Mouse (Mus musculus) heart, postnatal 0 days (tissue): ENCODE data around the gene Tmem138. TPM values are rescaled to one million over a fixed set of nuclear protein-coding genes. Genes with fewer than 3 reads are reported as not detected.
"Not testable (repeated sequence)": the region's sequence is repeated elsewhere in the genome, so short reads cannot be mapped to it uniquely, and the experiment has no call there.

ENCODE experiments used
- ATAC-seq: fragments of 200-750 bp; cut with Nextera tagmentation; 2 replicates; pipeline ENCODE4 v1.8.0; 2017; ENCODE audit warnings: low read depth, moderate number of reproducible peaks, moderate library complexity; ENCODE audit not compliant: insufficient read depth
- DNase-seq: peaks from one replicate; pipeline ENCODE4 v3.0.0-alpha.2; 2016; ENCODE audit warnings: low spot score
- H3K27ac ChIP-seq: fragments of 300-500 bp; sonication (generic); 2 replicates; pipeline ENCODE4 v1.5.1; 2014; ENCODE audit warnings: low read depth, mild to moderate bottlenecking
- H3K27me3 ChIP-seq: fragments of 300-500 bp; sonication (generic); 2 replicates; pipeline ENCODE4 v1.6.1; 2014; ENCODE audit warnings: low read length, mixed read lengths; ENCODE audit not compliant: control insufficient read depth, insufficient read depth
- H3K36me3 ChIP-seq: fragments of 300-500 bp; sonication (generic); replicated peaks from 2 replicates; pipeline ENCODE4 v1.6.1; 2014; ENCODE audit warnings: low read length, mixed read lengths; ENCODE audit not compliant: control insufficient read depth, insufficient read depth
- H3K4me1 ChIP-seq: fragments of 300-500 bp; sonication (generic); 2 replicates; pipeline ENCODE4 v1.6.1; 2014; ENCODE audit warnings: antibody characterized with exemption; ENCODE audit not compliant: control insufficient read depth, insufficient read depth
- H3K4me2 ChIP-seq: fragments of 300-500 bp; sonication (generic); 2 replicates; pipeline ENCODE4 v1.6.1; 2014; ENCODE audit warnings: low read depth, mild to moderate bottlenecking, low read length, moderate library complexity
- H3K4me3 ChIP-seq: fragments of 300-500 bp; sonication (generic); 2 replicates; pipeline ENCODE4 v1.5.1; 2014; ENCODE audit warnings: low read depth, low read length
- H3K9ac ChIP-seq: fragments of 300-500 bp; sonication (generic); replicated peaks from 2 replicates; pipeline ENCODE4 v1.6.1; 2014; ENCODE audit warnings: low read depth, low read length, mixed read lengths
- H3K9me3 ChIP-seq: fragments of 300-500 bp; sonication (generic); replicated peaks from 2 replicates; pipeline ENCODE4 v1.6.1; 2016; ENCODE audit warnings: low read length; ENCODE audit not compliant: control insufficient read depth
- CTCF ChIP-seq: IDR thresholded peaks from 2 replicates; pipeline ENCODE4 v1.5.1; 2016; ENCODE audit warnings: antibody characterized with exemption, control low read depth, low read depth
- EP300 ChIP-seq: IDR thresholded peaks from 2 replicates; pipeline ENCODE4 v1.6.1; 2016; ENCODE audit warnings: antibody characterized with exemption, low read depth
- WGBS: fragments of 180-500 bp; shearing (Covaris S2); extraction: QIAGEN DNeasy Blood & Tissue Kit; methylation state at CpG from one replicate; pipeline ENCODE4 v1.1.7; 2014; 5-methylcytosine and 5-hydroxymethylcytosine counted together
- polyA plus RNA-seq: library from polyadenylated mRNA; unstranded; fragments of >200 nt; fragmentation: Nextera tagmentation; extraction: Ambion mirVana; gene quantifications from 2 replicates; pipeline ENCODE4 v1.2.1, GENCODE M21; 2015
- total RNA-seq: library from RNA; depleted of rRNA; stranded (reverse); fragments of >200 nt; gene quantifications from 2 replicates; pipeline ENCODE4 v1.2.3, GENCODE M21; 2014; ENCODE audit warnings: low replicate concordance

Gene Tmem138
- total and polyA plus RNA-seq, 2 experiments from 2014 or later = 8.1 to 11.9 TPM

DNA sequence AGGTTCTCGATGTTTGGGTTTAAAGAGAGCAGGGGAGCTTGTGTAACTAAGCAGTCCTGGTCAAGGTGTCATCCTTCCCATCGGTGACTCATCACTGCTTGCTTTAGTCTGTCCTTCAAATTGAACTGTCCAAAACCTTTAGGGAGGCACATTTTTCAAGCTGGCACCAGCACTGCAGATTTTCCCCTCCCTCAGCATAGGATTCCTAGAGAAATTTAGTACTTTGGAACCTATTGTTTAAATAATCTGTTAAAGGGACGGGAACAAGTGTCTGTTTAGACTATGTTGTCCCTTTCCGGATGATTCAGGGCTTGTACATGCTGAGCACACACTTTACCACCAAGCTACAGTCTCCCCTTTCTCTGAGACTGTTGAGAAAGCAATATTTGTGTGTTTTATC, 11.9 kb downstream of the Tmem138 start:
- Histone ChIP-seq H3K9me3 (no peaks in the 10 kb centered on the region), H3K27ac (no peak overlapping the region), H3K27me3 (no peaks in the 10 kb centered on the region), H3K9ac (no peak overlapping the region), H3K4me1 (peaks cover 10% of the 10 kb centered on the region; the same call in 1 of the 2 replicates), H3K4me2 (no peak overlapping the region), H3K4me3 (no peak overlapping the region), H3K36me3 (peaks cover 8% of the 10 kb centered on the region)
- TF ChIP-seq CTCF (no peak), EP300 (no peak)
- peak; percentile 19 for DNase-seq
- ATAC-seq = no peak
- 61% methylated on average over 4 of the region's 4 CpGs for WGBS

DNA sequence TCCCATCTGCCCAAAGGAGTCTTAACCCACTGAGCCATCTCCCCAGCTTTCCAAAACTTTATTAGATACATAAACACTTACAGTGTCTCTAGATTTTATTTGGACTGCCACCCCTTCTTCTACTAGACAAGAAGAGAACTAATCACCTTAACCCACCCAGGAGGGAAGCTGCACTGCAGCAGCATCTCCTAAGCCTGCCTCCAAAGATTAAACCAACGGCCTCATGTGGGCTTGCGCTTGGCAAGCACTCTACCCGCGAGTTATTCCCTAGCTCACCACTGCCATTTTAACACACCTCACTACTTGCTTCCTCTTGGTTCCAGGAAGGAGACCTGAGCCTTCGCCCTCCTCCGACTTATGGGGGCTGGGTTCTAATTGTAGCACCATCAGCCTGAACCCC, 12.9 kb downstream of the Tmem138 start:
- Histone ChIP-seq H3K36me3 (no peaks in the 10 kb centered on the region), H3K27ac (no peak overlapping the region), H3K9ac (no peak overlapping the region), H3K4me1 (peaks cover 10% of the 10 kb centered on the region; the same call in 1 of the 2 replicates), H3K4me3 (no peak overlapping the region), H3K4me2 (no peak overlapping the region), H3K27me3 (no peaks in the 10 kb centered on the region), H3K9me3 (no peaks in the 10 kb centered on the region)
- ATAC-seq (no peak), DNase-seq (no peak)
- TF ChIP-seq CTCF = no peak
- no peak for TF ChIP-seq EP300
- 79% methylated on average over 6 of the region's 6 CpGs for WGBS

DNA sequence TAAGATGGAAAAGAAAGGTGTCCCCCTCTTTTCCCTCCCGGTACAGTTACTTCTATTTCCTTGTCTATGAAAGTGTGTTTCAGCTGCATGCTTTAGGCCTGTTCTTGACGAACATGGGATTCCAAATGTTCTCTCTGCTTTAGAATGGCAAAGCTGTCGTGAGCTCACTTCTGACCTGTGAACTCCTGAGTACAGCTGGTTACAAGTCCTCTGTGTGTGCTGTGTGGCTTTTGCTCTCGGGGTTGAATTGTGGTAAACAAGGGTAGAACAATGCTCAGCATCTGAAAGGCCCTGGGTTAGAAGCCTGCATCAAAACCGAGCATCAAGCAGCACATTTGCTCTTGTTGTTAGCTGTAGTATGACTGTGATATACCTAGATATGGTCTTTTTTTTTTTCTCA, 14.8 kb downstream of the Tmem138 start:
- no peaks in the 10 kb centered on the region for H3K36me3 ChIP-seq
- DNase-seq (no peak), ATAC-seq (no peak)
- H3K4me3 ChIP-seq = no peak overlapping the region
- peaks cover 10% of the 10 kb centered on the region; the same call in 1 of the 2 replicates for H3K4me1 ChIP-seq
- H3K9me3 ChIP-seq = no peaks in the 10 kb centered on the region
- H3K27me3 ChIP-seq = no peaks in the 10 kb centered on the region
- no peak overlapping the region for H3K9ac ChIP-seq
- WGBS = 65% methylated on average over 5 of the region's 5 CpGs
- TF ChIP-seq CTCF (no peak), EP300 (no peak)
- no peak overlapping the region for H3K4me2 ChIP-seq
- peak overlapping the region; percentile 92 for H3K27ac ChIP-seq

DNA sequence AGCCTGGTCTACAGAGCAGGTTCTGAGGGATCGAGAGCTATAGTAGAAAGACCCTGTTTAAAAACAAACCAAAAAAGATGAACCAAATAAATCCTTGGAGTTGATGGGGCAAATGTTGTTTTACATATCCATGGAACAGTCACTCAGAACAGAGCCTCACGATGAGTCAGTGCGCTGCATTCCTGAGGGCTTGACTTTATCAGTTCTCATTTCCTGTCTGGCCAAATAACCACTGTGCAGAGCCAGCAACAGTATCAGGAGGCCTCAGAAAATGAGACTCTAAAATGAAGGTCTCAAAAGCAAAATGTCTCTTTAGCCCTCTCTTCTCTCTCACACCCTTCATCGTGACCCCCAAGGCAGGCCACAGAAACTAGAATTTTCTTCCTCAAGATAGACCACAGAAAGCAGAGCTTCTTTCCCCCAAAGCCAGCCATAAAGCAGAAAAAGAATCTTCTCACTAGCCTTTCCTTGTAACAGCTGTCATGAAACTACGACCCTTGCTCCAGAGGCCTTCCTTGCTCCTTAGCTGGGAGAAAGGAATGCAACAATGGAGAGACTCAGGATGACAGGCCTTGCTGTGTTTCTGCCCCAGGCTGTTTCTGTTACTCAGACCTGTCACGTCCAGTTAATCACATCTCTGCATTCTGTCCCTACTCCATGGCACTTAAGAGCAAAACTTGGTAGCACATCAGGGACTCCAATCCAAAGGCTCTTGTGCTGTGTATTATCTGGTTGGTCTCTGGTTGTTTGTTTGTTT, 15.4 kb downstream of the Tmem138 start:
- 28% methylated on average over 6 of the region's 6 CpGs for WGBS
- peaks cover 10% of the 10 kb centered on the region; the same call in 1 of the 2 replicates for H3K4me1 ChIP-seq

DNA sequence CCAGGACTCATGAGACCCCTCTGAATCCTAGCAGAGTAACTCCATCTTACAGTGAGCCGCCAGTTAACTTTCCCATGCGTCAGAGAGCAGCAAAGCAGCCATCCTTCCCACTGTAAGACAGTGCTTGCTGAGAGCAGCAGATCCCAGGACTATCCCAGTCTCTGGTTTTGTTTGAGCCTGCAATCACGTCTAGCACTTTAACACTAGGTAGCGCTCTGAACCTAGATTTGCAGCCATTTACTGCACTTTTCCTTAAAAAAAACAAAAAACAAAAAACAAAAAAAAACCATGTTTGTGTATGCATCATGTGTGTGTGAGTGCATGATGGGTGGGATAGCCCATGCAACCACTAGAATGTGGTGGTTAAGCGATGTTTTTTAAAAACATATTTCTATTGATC, 17.1 kb downstream of the Tmem138 start:
- Histone ChIP-seq H3K9ac (no peak overlapping the region), H3K4me1 (peaks cover 15% of the 10 kb centered on the region; the same call in 1 of the 2 replicates), H3K4me2 (no peak overlapping the region), H3K36me3 (no peaks in the 10 kb centered on the region), H3K9me3 (no peaks in the 10 kb centered on the region), H3K27me3 (no peaks in the 10 kb centered on the region), H3K27ac (no peak overlapping the region), H3K4me3 (no peak overlapping the region)
- TF ChIP-seq EP300 (no peak), CTCF (peak; percentile 47)
- 40% methylated on average over 5 of the region's 5 CpGs for WGBS
- peak; percentile 37 for DNase-seq
- ATAC-seq = no peak

More for the DNA sequence above, 15.4 kb downstream of the Tmem138 start:
- peak; percentile 74 for DNase-seq
- no peak overlapping the region for H3K4me3 ChIP-seq
- H3K36me3 ChIP-seq = no peaks in the 10 kb centered on the region
- no peak overlapping the region for H3K9ac ChIP-seq
- peak overlapping the region; percentile 92 for H3K27ac ChIP-seq
- H3K27me3 ChIP-seq = no peaks in the 10 kb centered on the region
- ATAC-seq = peak; percentile 91
- H3K4me2 ChIP-seq = no peak overlapping the region
- TF ChIP-seq CTCF (no peak), EP300 (no peak)
- no peaks in the 10 kb centered on the region for H3K9me3 ChIP-seq

DNA sequence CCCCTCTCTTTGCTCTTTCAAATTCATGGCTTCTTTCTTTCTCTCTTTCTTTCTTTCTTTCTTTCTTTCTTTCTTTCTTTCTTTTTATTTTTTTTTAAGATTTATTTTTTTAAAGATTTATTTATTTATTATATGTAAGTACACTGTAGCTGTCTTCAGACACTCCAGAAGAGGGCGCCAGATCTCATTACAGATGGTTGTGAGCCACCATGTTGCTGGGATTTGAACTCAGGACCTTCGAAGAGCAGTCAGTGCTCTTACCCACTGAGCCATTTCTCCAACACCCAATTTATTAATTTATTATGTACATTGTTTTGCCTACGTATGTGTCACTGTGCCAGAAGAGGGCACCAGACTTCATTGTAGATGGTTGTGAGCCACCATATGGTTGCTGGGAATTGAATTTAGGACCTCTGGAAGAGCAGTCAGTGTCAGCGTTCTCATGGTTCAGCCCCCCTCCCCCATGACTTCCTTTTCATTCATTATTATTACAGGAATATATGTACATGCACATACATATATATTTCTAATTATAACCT, 19.3 kb downstream of the Tmem138 start:
- not testable (repeated sequence) for H3K9ac ChIP-seq, H3K4me2 ChIP-seq, DNase-seq, H3K27me3 ChIP-seq, H3K9me3 ChIP-seq, H3K36me3 ChIP-seq, H3K4me3 ChIP-seq, ATAC-seq, H3K27ac ChIP-seq
- 76% methylated on average over 4 of the region's 4 CpGs for WGBS
- peaks cover 18% of the 10 kb centered on the region; the same call in 1 of the 2 replicates for H3K4me1 ChIP-seq
